Mouse (Mus musculus) cerebellum, adult 9-10 months (tissue): ENCODE measurements around the gene Msh6.
"Not testable (repeated sequence)": the region's sequence is repeated elsewhere in the genome, so short reads cannot be mapped to it uniquely, and the experiment has no call there.

ENCODE experiments used
- DNase-seq: peaks from one replicate; pipeline ENCODE4 v3.0.0; 2022

Msh6 gene

GRCm38 (mm10) chr17:87983313-87983712, 8.5 kb downstream of the Msh6 start:
- no peak for DNase-seq

DNA sequence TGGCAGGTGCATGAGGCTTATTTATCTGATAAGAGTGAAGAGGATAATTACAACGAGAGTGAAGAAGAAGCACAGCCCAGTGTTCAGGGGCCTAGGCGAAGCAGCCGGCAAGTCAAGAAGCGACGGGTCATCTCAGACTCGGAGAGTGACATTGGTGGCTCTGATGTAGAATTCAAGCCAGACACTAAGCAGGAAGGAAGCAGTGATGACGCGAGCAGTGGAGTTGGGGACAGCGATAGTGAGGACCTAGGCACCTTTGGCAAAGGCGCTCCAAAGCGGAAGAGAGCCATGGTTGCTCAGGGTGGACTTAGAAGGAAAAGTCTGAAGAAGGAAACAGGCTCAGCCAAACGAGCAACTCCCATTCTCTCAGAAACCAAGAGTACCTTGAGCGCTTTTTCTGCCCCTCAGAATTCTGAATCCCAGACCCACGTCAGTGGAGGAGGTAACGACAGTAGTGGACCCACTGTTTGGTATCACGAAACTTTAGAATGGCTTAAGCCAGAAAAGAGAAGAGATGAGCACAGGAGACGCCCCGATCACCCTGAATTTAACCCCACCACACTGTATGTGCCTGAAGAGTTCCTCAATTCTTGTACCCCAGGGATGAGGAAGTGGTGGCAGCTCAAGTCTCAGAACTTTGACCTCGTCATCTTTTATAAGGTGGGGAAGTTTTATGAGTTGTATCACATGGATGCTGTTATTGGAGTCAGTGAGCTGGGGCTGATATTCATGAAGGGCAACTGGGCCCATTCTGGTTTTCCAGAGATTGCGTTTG, 9.8 kb downstream of the Msh6 start:
- no peak for DNase-seq

- DNase-seq = no peak
Observed at GRCm38 (mm10) chr17:87985916-87986315, 11.1 kb downstream of the Msh6 start.

DNA sequence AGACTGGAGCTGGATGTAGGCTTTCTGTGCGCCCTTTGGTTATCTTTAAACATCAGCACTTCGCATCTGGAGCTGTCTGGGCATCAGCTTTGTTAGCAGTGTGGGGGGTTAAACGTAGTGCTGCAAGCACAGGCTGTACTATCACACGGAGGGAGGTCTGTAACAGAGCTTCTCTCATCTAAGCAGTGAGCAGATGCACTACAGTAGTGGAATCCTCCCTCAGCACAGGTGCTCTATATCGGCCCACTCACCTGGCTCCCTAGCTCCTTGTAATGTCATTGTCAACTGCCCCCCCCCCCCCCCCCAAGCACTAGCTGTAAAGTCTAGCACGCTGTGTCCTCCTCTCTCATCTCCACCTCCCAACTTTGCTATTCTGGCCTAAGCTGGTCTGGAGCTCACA, 12.6 kb downstream of the Msh6 start:
- DNase-seq = no peak

- no peak for DNase-seq
Observed at GRCm38 (mm10) chr17:87992154-87992553, 17.3 kb downstream of the Msh6 start.

GRCm38 (mm10) chr17:87993338-87993737, 18.5 kb downstream of the Msh6 start:
- no peak for DNase-seq

DNA sequence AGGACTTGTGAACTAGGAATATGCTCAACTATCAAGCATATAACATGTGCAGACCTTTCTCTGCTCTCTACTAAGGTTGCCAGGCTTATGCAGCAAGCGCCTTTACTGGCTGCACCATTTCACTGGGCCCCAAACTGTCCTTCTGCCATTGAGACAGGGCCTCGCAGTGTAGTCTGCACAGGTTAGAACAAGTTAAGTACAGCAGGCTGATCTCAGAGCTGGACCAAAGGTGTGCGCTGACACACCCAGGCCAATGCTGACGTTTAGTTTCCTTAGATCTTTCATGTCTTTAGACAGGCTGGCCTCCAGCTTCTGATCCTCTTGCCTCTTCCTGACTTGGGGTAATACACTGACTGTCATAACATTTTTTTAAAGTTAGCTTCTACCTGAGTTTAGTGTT, 22.9 kb downstream of the Msh6 start:
- DNase-seq = no peak

GRCm38 (mm10) chr17:88004892-88005291, 30.0 kb downstream of the Msh6 start:
- no peak for DNase-seq

DNA sequence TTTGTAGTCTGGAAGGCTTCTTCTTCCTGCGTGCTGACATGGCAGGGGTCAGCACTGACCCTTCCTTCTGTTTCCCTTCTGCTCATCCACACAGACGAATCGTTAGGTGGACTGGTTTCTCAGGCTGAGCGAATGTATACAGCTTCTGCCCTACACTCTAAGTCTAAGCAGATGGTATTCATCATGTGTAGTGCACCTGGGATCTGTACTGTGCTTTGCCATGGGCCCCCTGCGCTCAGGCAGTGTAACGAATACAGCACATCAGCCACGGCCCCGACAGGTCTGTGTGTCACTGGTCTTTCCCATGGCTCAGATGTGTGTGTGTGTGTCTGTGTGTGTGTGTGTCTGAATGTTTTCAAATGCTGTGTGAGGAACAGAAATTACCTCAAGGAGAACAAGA, 32.1 kb downstream of the Msh6 start:
- DNase-seq = no peak

DNA sequence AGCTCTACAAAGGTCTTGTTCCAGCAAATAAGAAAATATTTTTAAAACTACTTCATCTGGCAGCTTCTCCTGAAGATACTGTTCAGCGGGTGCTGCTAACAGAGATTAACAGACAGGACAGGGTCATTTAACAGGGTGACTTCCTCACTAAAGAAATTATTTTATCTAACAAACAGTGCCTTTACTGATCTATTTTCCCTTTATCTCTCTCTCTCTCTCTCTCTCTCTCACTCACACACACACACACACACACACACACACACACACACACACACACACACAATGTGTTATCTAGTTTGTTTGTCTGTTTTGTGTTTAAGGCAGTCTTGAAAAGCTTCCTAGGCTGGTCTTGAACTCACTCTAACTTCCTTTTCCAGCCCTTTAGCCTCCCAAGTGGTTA, 39.6 kb downstream of the Msh6 start:
- no peak for DNase-seq

GRCm38 (mm10) chr17:88016027-88016426, 41.2 kb downstream of the Msh6 start:
- not testable (repeated sequence) for DNase-seq

GRCm38 (mm10) chr17:88023924-88024323, 49.1 kb downstream of the Msh6 start:
- DNase-seq = no peak

- peak; percentile 80 for DNase-seq
Observed at GRCm38 (mm10) chr17:88025227-88025626, 50.4 kb downstream of the Msh6 start.

DNA sequence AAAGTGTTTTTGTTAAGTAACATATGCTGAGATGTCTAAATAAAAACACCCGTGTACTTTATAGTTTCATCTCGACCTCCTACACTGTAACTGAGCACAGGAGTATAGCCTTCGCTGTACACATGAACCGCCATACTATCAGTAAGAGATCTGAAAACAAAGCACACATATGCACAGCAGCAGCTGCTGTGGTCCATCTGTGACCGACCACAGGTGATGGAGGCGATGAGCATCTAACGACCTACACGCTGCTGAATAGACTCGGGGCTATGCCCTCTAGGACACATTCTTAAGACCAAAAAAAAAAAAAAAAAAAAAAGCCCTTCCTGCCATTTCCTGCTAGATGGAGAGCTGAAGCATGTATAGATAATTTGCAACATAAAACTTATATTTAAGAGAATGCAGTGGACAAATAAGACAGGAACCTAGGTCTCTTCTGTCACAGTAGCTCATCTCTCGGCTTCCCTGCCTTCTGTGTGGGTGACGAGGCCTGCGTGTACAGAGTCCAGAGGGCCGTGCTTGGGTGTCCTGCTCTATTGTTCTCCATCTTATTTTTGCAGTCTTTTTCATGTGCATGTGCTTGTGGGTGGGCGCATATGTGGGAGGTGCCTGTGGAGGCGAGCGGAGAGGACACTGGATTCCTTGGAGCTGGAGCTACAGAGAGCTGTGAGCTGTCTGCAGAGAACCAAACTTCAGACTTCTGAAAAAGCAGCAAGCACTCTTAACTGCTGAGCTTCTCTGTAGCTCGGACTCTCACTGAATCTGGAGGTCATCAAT, 54.5 kb downstream of the Msh6 start:
- DNase-seq = no peak

DNA sequence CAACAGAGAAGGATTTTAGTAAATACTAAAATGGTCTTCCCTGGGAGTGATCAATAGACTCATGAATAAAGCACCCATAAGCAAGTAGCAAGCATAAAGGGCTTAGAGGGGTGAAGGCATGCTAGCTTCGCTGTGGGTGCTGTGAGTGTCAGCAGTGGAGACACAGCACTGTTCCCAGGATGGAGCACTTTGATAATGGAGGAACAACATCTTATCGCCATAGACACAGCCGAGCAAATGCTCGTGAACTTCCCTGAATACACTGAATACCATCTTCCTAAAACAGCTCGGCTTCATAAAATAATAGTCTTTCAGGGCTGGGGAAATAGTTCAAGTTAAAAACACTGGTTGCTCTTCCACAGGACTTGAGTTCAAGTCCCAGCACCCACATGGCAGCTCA, 56.9 kb downstream of the Msh6 start:
- no peak for DNase-seq

DNA sequence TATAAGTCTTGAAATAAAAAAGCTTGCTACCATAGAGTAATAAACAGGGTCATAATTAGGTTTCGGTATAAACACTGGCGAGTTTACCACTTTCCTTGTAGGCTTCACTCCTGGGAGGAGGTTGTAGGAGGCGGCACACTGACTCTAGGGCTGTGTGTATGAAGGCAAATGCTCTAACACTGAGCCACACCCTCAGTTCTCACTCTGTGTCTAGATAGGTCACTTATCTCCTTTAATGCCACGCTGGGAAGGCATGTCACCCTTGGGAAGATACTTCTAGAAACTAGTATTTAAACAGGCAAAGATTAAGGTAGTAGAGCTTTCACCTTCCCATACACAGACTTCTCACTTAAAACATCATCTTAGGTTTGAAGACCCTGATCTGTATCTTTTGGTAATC, 59.6 kb downstream of the Msh6 start:
- DNase-seq = no peak
